Mouse (Mus musculus) testis, adult 10 weeks (tissue): ENCODE data around the gene Prkag3. TPM values are rescaled to one million over a fixed set of nuclear protein-coding genes. Genes with fewer than 3 reads are reported as not detected.

Source experiments
- polyA plus RNA-seq: library from polyadenylated mRNA; stranded (reverse); fragments of 350-450 nt; fragmentation: Illumina TruSeq; extraction: RNeasy Lipid Tissue Mini Kit (QIAGEN cat#74804); gene quantifications from one replicate; pipeline ENCODE4 v1.2.3, GENCODE M21; 2014; ENCODE audit warnings: low read depth, low replicate concordance

Gene Prkag3
- 0.08 TPM for polyA plus RNA-seq

DNA sequence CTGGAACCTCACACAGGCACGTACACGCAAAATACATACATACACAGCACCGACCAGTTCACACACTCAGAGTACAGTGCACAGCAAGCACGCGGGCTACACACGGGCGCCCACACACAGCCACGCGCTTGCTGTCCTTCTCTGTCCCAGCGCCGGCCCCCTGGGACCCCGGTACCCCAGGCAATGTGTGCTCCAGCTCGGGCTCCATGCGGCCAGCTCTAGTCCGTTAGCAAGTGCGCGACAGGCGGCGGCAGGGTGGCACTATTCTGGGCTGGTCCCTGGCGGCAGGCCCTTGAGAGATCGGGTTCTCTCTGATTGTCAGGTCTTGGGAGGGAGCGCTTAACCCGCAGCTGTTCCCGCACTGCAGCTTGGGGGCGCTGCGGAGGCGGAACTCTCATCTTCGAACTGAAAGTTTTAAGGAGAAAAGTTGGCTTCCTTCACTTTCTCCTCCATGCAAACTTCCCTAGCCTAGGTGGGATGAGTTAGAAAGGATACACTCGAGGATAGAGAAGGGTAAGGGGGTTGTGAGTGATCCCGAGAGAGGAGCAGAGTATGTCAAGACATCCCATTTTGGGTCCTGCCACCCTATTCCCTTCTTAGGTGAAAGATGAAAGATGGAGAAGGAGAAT, at the start of gene Prkag3:
Prkag3 (minus strand) TSS at position 579 of the 629 bp plus-strand sequence.

DNA sequence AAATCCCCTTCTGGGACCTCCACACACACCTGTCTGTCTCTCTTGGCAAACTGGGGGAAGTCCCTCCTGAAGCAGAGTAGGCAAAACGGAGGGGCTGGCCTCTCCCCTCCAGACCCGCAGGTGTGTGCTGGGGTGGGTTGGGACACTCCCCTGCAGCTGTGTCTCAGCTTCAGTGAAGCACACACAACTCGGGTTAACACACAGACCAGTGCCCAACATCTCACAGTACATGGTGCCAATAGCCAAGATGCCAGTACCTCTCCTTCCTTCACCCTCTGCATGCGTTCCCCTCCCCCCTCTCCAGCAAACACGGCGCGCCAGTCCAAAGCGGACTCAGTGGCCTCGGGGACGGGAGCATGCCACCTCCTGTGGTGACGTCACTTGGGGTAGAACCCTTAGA, 42.2 kb upstream of the Prkag3 start, which contains the start of gene Wnt10a:
Wnt10a (plus strand) TSS at position 268 of the 400 bp plus-strand sequence.

DNA sequence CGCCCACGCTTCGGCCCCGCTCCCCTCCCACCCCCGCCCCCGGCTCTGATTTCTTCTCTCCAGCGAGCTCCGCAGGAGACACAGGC, 22.7 kb upstream of the Prkag3 start, which contains the start of gene Wnt6:
Wnt6 (plus strand) TSS at position 48 of the 86 bp plus-strand sequence.

DNA sequence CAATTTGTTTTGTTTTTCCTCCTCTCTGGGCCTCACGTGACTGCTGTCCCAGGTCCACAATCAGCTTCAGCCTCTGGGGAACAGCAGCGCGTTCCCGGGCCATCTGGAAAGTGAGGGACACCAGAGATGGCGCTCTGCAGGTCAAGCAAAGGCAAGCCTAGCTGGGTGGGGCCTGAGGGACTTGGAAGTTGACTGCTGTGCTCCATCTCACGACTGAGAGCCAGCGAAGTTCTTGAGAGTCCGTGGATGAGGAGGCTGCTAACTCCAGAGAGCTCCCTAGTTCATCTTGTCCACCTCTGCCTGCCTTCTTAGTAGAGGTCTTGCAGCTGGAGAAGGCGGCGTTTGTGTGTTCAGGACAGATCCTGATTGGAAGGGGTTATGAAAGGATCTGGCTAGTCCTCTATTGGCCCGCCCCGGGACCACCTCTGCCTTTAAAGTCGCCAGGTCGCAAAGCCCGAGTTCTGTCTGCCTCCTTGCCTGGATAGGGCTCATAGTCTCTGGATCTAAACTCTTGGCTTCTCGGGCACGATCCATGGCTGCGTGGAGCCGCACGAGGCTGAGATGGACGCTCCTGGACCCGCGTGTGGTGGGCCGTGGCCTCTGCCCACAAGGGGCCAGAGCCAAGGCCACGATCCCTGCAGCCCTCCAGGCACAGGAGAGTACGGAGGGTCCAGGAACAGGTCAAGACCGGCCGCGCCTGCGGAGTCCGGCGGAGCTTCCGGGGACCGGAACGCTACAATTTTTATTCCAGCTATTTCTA, 35.7 kb downstream of the Prkag3 start, which contains the start of gene Cyp27a1:
Cyp27a1 (plus strand) TSS at position 476 of the 760 bp plus-strand sequence.

Other genes with a start within 250 kb of the Prkag3 start
- gene Cnot9, start 243.2 kb downstream of the Prkag3 start, polyA plus RNA-seq: 38.2 TPM
- gene Plcd4, start 206.3 kb downstream of the Prkag3 start, polyA plus RNA-seq: 174 TPM
- 123 TPM for gene Usp37, start 204.9 kb downstream of the Prkag3 start, polyA plus RNA-seq
- gene Zfp142, start 161.0 kb downstream of the Prkag3 start, polyA plus RNA-seq: 3.1 TPM
- gene Bcs1l, start 160.9 kb downstream of the Prkag3 start, polyA plus RNA-seq: 2.4 TPM
- gene Rnf25, start 147.8 kb downstream of the Prkag3 start, polyA plus RNA-seq: 59.3 TPM
- 150 TPM for gene Stk36, start 147.8 kb downstream of the Prkag3 start, polyA plus RNA-seq
- gene Ttll4, start 87.5 kb downstream of the Prkag3 start, polyA plus RNA-seq: 74.8 TPM
- gene Cyp27a1, start 35.6 kb downstream of the Prkag3 start, polyA plus RNA-seq: 2.7 TPM
- gene Wnt6, start 22.7 kb upstream of the Prkag3 start, polyA plus RNA-seq: 2.4 TPM
- gene Wnt10a, start 42.3 kb upstream of the Prkag3 start, polyA plus RNA-seq: not detected
- gene Cdk5r2, start 105.7 kb upstream of the Prkag3 start, polyA plus RNA-seq: not detected
- 3.4 TPM for gene Fev, start 136.2 kb upstream of the Prkag3 start, polyA plus RNA-seq
- gene Cryba2, start 143.9 kb upstream of the Prkag3 start, polyA plus RNA-seq: not detected
- 54.2 TPM for gene Cfap65, start 186.4 kb upstream of the Prkag3 start, polyA plus RNA-seq
- not detected for gene Ihh, start 202.5 kb upstream of the Prkag3 start, polyA plus RNA-seq